Mouse (Mus musculus): ENCODE results near the gene Ubtd2. TPM values are rescaled to one million over a fixed set of nuclear protein-coding genes. Genes with fewer than 3 reads are reported as not detected.

The Ubtd2 gene
- total RNA-seq, 1 experiment from 2014 or later: 2.6 TPM

DNA sequence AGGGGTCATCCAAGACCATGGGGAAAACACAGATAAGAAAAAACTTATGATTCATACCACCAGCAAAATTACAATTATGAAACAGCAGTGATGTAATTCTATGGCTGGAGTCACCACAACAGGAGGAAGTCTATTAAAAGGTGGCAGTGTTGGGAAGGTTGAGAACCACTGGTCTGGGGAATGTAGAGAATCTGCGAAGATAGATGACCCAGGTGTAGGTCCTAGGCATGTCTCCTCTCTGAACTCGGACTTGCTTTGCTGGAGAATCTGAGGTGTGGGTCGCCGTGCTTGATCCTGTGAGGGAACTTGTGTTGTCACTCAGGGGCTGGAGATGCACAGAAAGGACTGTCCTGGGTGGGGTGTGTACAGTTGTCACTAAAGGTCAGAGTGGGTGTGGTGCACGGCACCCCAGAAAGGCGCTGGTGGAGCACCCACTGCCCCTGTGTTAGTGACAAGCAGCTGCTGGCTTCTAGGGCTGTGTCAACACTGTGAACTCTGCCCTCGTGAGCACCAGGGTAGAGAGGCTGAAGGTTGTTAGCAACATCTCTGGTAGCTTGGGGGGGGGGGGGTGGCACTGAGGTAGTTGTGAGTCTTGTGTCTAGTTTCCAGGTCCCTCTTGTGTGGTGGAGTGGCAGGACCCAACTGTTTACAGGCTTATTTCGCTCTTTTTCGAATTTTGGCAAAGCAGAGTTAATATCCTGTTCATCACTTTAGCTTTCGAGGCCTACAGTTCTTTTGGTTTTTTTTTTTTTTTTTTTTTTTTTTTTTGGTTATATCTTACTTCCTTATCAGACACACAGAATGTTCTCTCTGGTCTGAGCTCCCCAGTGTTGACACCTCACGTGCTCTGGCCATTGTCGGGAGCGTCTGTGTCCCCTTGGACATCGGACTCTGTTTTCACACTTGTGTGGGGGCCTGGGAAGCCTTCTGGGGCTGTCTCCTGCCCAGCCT lies 99.2 kb downstream of the Ubtd2 start:
- peak; percentile 58 for ATAC-seq (replicated peaks; ENCODE audit: insufficient number of reproducible peaks, low FRiP score, low TSS enrichment, poor library complexity, severe bottlenecking)

DNA sequence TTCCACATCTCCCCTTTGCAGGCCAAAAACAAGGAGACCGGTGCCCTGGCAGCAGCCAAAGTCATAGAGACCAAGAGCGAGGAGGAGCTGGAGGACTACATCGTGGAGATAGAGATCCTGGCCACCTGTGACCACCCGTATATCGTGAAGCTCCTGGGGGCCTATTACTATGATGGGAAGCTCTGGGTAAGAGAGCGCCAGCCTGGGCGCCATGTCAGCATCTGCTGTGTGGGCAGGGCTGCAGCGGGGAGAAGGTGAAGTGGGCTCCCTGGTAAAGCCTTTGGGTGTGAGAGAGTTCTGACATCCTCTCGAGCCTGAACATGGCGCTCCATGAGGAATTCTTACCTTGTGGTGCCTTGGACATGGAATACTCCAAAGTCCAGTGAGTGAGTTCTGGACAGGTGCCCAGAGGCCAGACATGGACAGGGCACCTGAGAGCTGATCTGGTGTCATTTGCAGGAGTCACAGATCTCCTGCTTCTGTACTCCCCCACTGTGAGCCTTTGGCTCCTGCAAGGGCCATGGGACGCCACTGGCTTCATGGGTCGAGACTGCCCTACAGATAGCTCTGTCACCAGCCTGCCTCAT lies 100.0 kb downstream of the Ubtd2 start:
- ATAC-seq (replicated peaks; ENCODE audit: insufficient number of reproducible peaks, low FRiP score, low TSS enrichment, poor library complexity, severe bottlenecking): no peak

DNA sequence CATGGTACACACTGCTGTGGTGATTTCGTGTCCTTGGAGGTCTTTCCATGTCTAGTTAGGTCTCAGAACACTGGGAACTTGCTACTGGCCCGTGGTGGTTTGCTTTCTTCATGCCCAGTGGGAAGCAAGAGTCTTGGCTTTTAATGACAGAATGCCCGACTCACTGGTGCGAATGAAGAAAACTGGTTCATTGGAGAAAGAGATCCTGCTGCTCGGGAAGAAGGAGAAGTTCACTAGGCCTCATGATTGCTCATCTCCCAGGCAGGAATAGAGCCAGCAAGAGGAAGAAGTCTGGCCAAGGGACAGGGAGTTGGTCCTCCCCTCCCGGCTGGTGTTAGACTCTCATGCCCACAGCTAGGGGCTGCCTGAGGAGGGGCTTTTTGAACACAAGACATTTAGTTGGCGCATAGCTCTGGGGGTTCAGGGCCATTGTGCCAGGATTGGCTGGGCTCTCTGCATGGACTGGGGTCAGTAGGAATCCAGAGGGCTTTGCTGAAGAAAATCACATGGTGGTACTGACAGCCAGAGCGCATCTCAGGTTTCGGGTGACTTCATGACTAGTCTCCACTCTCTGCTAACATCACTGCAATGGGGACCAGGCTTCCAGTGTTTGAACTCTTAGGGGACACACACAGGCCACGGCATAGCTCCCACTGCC lies 101.3 kb downstream of the Ubtd2 start:
- no peak for ATAC-seq (replicated peaks; ENCODE audit: insufficient number of reproducible peaks, low FRiP score, low TSS enrichment, poor library complexity, severe bottlenecking)

- peak; percentile 10; the same call in 1 of the 2 replicates for ATAC-seq (replicated peaks; ENCODE audit: insufficient number of reproducible peaks, low FRiP score, low TSS enrichment, poor library complexity, severe bottlenecking)
Observed at GRCm38 (mm10) chr11:32558026-32558425, 102.9 kb downstream of the Ubtd2 start.

DNA sequence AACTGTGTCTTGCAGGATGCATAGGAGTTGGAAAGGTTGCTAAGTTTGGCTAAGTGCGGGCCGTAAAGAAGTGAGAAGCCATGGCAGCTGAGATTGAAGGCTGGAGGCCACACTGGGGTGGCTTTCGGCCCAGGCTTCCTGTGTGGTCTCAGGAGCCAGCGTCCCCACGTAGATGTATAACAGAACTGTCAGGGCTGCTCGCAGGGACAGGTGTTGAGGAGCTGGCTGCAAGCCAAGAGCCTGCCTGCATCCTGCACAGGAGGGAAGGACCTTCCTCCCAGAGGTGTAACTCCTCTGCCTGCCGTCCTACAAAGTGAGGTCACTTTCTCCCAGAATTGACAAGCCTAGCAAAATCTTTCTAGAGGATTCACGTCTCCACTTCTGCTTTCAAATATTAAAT lies 103.5 kb downstream of the Ubtd2 start:
- no peak for ATAC-seq (replicated peaks; ENCODE audit: insufficient number of reproducible peaks, low FRiP score, low TSS enrichment, poor library complexity, severe bottlenecking)

GRCm38 (mm10) chr11:32560015-32560770 lies 105.0 kb downstream of the Ubtd2 start:
- ATAC-seq (replicated peaks; ENCODE audit: insufficient number of reproducible peaks, low FRiP score, low TSS enrichment, poor library complexity, severe bottlenecking): peak; percentile 15

DNA sequence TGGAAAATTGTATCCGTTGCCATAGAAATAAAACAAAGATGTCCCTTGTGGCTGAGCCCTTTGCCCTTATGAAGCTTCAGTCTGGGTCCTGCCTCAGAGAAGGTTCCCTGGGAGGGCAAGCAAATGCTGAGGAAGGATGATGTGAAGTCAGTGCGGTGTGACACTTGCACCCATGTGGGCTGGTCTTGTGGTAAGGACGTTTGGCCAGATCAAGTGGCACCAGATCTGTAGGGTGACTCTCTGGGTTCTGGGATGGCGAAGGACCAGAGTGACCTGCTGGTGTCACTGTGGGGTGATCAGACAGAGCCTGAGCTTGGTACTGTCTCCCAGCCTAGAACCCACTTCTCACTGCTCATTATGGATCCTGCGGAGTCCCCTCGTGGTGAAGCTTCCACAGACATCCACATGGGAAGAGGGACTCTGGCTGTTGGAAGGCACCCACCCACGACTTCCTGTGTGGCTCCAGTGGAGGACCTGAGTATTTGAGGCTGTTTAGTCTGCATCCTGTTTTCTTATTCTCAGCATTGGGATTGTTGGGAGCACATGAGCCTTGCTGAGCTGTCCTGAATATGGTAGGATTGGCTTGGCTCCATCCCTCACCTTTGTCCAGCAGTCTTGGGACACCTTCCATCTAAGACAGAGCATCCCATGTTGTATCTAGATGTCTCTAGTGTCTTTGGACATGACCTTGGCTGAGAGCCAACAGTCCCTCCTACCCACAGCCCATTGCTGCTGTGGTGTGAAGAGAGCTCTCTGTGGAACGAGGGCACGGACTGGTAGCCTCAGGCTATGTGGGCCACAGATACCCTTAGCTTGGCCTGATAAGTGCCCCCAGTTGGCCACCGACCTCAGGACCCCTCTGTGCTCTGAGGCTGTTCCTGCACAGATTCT lies 106.5 kb downstream of the Ubtd2 start:
- ATAC-seq (replicated peaks; ENCODE audit: insufficient number of reproducible peaks, low FRiP score, low TSS enrichment, poor library complexity, severe bottlenecking): peak; percentile 8; the same call in 1 of the 2 replicates

GRCm38 (mm10) chr11:32562706-32563105 lies 107.5 kb downstream of the Ubtd2 start:
- ATAC-seq (replicated peaks; ENCODE audit: insufficient number of reproducible peaks, low FRiP score, low TSS enrichment, poor library complexity, severe bottlenecking): no peak

DNA sequence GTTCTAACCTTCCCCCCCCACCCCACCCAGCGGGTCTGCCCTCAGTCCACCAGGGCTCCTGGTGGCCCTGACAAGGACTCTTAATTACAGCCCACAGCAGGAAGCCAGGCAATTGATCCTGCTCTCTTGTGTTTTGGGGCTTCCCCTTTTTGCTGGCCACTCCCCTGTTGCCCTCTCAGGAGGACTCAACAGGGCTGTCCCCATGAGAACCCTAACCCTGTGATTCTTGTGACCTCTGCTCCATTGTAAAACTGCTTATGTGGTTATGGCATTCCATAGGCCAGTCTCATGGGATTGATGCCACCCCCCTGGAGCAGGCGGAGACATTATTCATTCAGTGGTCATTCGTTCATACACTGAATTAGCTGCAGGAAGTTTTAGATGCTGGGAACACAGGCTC lies 108.5 kb downstream of the Ubtd2 start:
- peak; percentile 23 for ATAC-seq (replicated peaks; ENCODE audit: insufficient number of reproducible peaks, low FRiP score, low TSS enrichment, poor library complexity, severe bottlenecking)

DNA sequence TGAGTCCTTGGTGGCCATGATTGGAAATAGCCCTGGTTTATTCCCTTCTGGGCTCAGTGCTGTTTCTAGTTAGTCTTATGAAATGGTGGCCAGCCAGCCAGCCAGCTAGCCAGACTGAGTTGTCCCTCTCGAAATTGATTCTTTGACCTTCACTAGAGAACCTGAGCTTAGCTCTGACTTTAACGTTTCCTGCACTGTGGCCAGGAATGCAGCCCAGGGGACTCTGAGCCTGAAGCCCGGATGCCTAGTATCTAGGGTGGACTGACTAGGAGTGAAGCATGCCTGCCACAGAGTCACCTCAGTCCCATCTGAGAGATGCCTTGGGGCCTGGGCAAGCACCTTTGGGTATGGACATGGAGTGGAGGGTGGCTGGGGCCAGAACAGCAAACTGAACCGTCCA lies 109.5 kb downstream of the Ubtd2 start:
- no peak for ATAC-seq (replicated peaks; ENCODE audit: insufficient number of reproducible peaks, low FRiP score, low TSS enrichment, poor library complexity, severe bottlenecking)

DNA sequence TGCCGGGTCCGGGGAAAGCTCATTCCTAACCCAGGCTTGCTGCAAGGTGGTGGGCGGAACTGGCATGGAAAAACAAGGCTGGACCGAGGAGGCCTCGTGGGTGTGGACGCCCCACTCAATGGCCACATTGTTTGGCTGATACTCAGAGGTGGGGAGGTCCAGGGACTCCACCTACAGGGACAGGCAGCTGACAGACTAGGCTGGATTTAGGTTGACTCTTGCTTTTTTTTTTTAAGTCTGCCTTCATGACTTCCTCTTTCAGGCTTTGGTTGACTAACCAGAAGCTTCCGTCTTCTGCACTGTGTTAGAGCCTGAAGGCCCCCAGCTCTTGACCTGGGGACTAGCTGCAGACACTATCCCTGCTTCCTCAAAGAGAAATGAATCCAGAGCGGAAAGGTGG lies 109.9 kb downstream of the Ubtd2 start:
- ATAC-seq (replicated peaks; ENCODE audit: insufficient number of reproducible peaks, low FRiP score, low TSS enrichment, poor library complexity, severe bottlenecking): peak; percentile 55

DNA sequence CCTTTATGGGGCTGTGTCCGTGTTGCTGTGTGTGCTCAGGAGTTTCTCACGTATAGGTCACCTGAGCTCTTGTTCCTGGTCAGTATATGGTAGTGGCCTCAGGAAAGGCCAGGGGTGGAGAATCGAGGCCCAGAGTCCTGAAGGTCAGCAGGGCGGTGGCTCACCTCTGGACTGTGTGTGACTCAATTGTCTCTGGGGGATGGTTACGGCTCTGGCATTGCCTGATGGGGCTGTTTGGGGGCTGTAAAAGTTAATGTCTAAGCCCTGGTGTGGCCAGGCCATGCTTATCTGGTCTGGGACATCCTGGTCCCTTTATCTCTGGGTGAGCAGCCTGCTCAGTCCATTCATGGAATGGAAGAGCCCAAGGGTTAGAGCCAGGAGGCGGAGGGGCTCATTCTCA lies 111.0 kb downstream of the Ubtd2 start:
- ATAC-seq (replicated peaks; ENCODE audit: insufficient number of reproducible peaks, low FRiP score, low TSS enrichment, poor library complexity, severe bottlenecking): no peak

Other genes with a start within 250 kb of the Ubtd2 start
- 17.2 to 21.3 TPM (median 19.0 TPM) in 3 replicates for gene Snrnp25, start 250.0 kb upstream of the Ubtd2 start, total RNA-seq (2017)
- 0.48 to 2.3 TPM (median 1.9 TPM) in 3 replicates for gene Rhbdf1, start 233.1 kb upstream of the Ubtd2 start, total RNA-seq (2017)
- 6.3 to 14.3 TPM (median 9.1 TPM) in 3 replicates for gene Mpg, start 228.9 kb upstream of the Ubtd2 start, total RNA-seq (2017)
- 15.3 to 23.5 TPM (median 19.7 TPM) in 3 replicates for gene Nprl3, start 187.7 kb upstream of the Ubtd2 start, total RNA-seq (2017)
- gene Hba-x, start 179.0 kb upstream of the Ubtd2 start, total RNA-seq (2017): not detected in 3 replicates
- 197 to 2,631 TPM (median 2,328 TPM) in 3 replicates for gene Hba-a1, start 171.9 kb upstream of the Ubtd2 start, total RNA-seq (2017)
- gene Hbq1b, start 168.4 kb upstream of the Ubtd2 start, total RNA-seq (2017): 6.8 TPM in 1 of 3 replicates, not detected in the others
- 1,478 to 24,418 TPM (median 22,273 TPM) in 3 replicates for gene Hba-a2, start 158.9 kb upstream of the Ubtd2 start, total RNA-seq (2017)
- not detected in 3 replicates for gene Hbq1a, start 155.3 kb upstream of the Ubtd2 start, total RNA-seq (2017)
- gene Sh3pxd2b, start 107.5 kb upstream of the Ubtd2 start, total RNA-seq (2017): 0.49 TPM in 1 of 3 replicates, not detected in the others
- 9.8 to 11.3 TPM (median 10.5 TPM) in 3 replicates for gene Efcab9, start 76.7 kb downstream of the Ubtd2 start, total RNA-seq (2017)
- 432 to 527 TPM (median 505 TPM) in 3 replicates for gene Stk10, start 77.9 kb downstream of the Ubtd2 start, total RNA-seq (2017)
- 57.1 to 117 TPM (median 73.5 TPM) in 3 replicates for gene Fbxw11, start 187.4 kb downstream of the Ubtd2 start, total RNA-seq (2017)